ENCODE assay signal across 15 mouse cellular contexts in the genomic region with DNA sequence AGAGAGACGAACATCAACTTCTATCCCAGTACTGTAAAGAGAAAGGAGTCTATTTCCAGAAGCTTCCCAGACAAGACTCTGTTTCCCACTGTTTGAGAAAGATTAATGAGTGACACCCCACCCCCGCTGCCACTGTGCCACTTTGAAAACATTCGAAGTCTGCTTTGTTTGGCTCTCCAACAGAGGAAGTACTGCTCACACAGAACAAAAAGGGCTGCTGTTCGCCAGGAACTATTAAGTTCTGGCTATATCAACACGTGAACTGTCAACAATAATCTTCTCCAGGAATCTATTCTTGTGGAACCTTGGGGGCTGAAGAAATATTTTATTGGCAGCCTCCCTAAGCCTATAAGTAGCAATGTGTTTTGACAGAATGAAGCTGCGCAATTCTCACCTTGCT.
DNase-seq lines count a peak whose midpoint lies in the region; ATAC-seq and TF ChIP-seq lines count a peak whose summit lies in the region.
"Had no signal": no experiment of that assay in that cellular context is flagged by ENCODE, and none has a peak within 500 bp of the region (broad histone marks: within the 10 kb centered on the region; RNA-seq: fewer than 3 reads in every experiment).

No protein-coding gene starts in this region.

- TF ChIP-seq CTCF in kidney, postnatal 0 days (IDR thresholded peaks at IDR 0.05; ENCODE audit: low read depth) = no peak

- no peak overlapping the region for H3K9ac ChIP-seq in limb, embryonic 14.5 days (ENCODE audit: low read depth, low read length, severe bottlenecking)
- no peak overlapping the region for H3K9ac ChIP-seq in kidney, postnatal 0 days (ENCODE audit: low read depth, low read length)

- no peak overlapping the region for H3K4me3 ChIP-seq in limb, embryonic 14.5 days (replicated peaks; ENCODE audit: low read length)
- H3K4me3 ChIP-seq in limb, embryonic 10.5 days = no peak overlapping the region
- H3K4me3 ChIP-seq in kidney, postnatal 0 days (replicated peaks; ENCODE audit: low read depth, low read length) = no peak overlapping the region
- H3K4me3 ChIP-seq: megakaryocyte, embryonic 14.5 days; myocyte had no signal

- no peak overlapping the region for H3K27ac ChIP-seq in limb, embryonic 14.5 days (replicated peaks; ENCODE audit: low read depth, low read length)
- no peak overlapping the region for H3K27ac ChIP-seq in limb, embryonic 10.5 days
- no peak overlapping the region for H3K27ac ChIP-seq in kidney, postnatal 0 days

- TF ChIP-seq POLR2A in limb, embryonic 14.5 days (IDR thresholded peaks at IDR 0.05; ENCODE audit: borderline replicate concordance, extremely low read depth, insufficient read depth, insufficient read length) = no peak

- H3K27me3 ChIP-seq in limb, embryonic 14.5 days (ENCODE audit: control insufficient read depth, insufficient read depth, low read length) = no peaks in the 10 kb centered on the region
- H3K27me3 ChIP-seq in limb, embryonic 10.5 days (ENCODE audit: low read depth, poor library complexity, severe bottlenecking) = no peaks in the 10 kb centered on the region
- no peaks in the 10 kb centered on the region for H3K27me3 ChIP-seq in kidney, postnatal 0 days (ENCODE audit: insufficient read depth, low read length)
- H3K27me3 ChIP-seq: megakaryocyte, embryonic 14.5 days had no signal

- DNase-seq in cerebellum, postnatal 14 days = peak; percentile 4 to 6
- peak; percentile 3 for DNase-seq in limb, embryonic 14.5 days (ENCODE audit: low spot score)
- no peak for DNase-seq in limb, embryonic 10.5 days (ENCODE audit: low spot score)
- DNase-seq in brain, adult 2 months (ENCODE audit: low read depth, low spot score) = peak; percentile 8
- peak; percentile 61 for DNase-seq in kidney, postnatal 0 days (ENCODE audit: low spot score)
- no peak for DNase-seq in T-cell, adult 2 months (ENCODE audit: low spot score)
- DNase-seq in urinary bladder, postnatal 25 days (ENCODE audit: low spot score) = no peak
- DNase-seq: gastrocnemius, postnatal 25 days; liver; thymus, postnatal 14 days had no signal

- H3K4me1 ChIP-seq in limb, embryonic 14.5 days (ENCODE audit: control insufficient read depth, insufficient read depth, low read length) = peaks cover 3% of the 10 kb centered on the region; the same call in 1 of the 2 replicates
- peaks cover 11% of the 10 kb centered on the region; the same call in 1 of the 2 replicates for H3K4me1 ChIP-seq in limb, embryonic 10.5 days
- H3K4me1 ChIP-seq in kidney, postnatal 0 days (replicated peaks; ENCODE audit: insufficient read depth, low read length) = no peaks in the 10 kb centered on the region
- H3K4me1 ChIP-seq: megakaryocyte, embryonic 14.5 days had no signal

- no peak for ATAC-seq in cerebellum, adult (ENCODE audit: insufficient number of reproducible peaks, low FRiP score, low TSS enrichment)
- no peak for ATAC-seq in limb, embryonic 14.5 days (ENCODE audit: low FRiP score, low read depth)
- ATAC-seq in kidney, postnatal 0 days (replicated peaks; ENCODE audit: low FRiP score, low read depth) = no peak
- ATAC-seq: forebrain, embryonic 14.5 days; intestine, postnatal 0 days had no signal

- no peak overlapping the region for H3K4me2 ChIP-seq in limb, embryonic 14.5 days (replicated peaks; ENCODE audit: low read depth, low read length, severe bottlenecking)
- H3K4me2 ChIP-seq in kidney, postnatal 0 days (ENCODE audit: low read length) = 0 out of 2 replicates have a peak overlapping the region, but pooled peaks have one; percentile 14

- WGBS in limb, embryonic 14.5 days = 46% methylated on average over 6 of the region's 6 CpGs
- 62% methylated on average over 6 of the region's 6 CpGs for WGBS in limb, embryonic 10.5 days
- 15% methylated on average over 6 of the region's 6 CpGs for WGBS in kidney, postnatal 0 days

- no peaks in the 10 kb centered on the region for H3K36me3 ChIP-seq in limb, embryonic 14.5 days (ENCODE audit: control insufficient read depth, insufficient read depth, low read length)
- no peaks in the 10 kb centered on the region for H3K36me3 ChIP-seq in limb, embryonic 10.5 days
- no peaks in the 10 kb centered on the region for H3K36me3 ChIP-seq in kidney, postnatal 0 days (ENCODE audit: insufficient read depth, low read length)

- H3K9me3 ChIP-seq in limb, embryonic 14.5 days (ENCODE audit: control insufficient read depth, low read length) = no peaks in the 10 kb centered on the region
- H3K9me3 ChIP-seq in limb, embryonic 10.5 days (replicated peaks) = no peaks in the 10 kb centered on the region
- H3K9me3 ChIP-seq in kidney, postnatal 0 days (replicated peaks; ENCODE audit: low read length) = no peaks in the 10 kb centered on the region
- H3K9me3 ChIP-seq: megakaryocyte, embryonic 14.5 days had no signal

Comparison
In these comparisons a context has a peak if more than half of its experiments do, and no peak if none do; other contexts are left out.
1. DNase-seq: peak in cerebellum, postnatal 14 days (2 of 2), limb, embryonic 14.5 days (single experiment), brain, adult 2 months (single experiment) and kidney, postnatal 0 days (single experiment); none in limb, embryonic 10.5 days (single experiment), T-cell, adult 2 months (single experiment) and urinary bladder, postnatal 25 days (single experiment).